Mouse (Mus musculus) MN1 (cell line): ENCODE measurements at regions not wholly inside any gene's neighbourhood (a gene's known extent, or its start where the extent isn't known, plus 50 kb on each side); places are given as distances from the start of the nearest gene placed in this dataset.

Source experiments
- DNase-seq: peaks from one replicate; pipeline ENCODE4 v3.0.0-alpha.2; 2016; ENCODE audit warnings: low spot score

DNA sequence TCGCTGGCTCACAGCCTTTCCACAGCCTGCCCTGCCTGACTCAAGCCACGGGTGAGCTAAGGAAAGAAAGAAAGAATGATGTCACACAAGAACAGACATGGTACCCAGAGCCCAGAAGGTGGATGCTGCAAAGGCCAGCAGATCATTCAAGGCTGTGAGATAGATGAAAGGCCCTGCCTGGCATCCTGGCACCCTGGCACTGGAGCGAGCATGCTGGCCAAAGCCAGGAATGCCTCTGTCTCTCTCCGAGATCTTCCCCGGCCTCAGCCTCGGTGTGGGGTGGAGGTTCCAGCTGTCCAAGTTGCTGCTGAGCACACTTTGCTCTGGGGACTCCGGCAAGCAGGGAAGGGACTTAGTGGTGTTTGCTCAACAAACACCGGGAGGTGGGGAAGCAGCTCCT, 116.4 kb upstream of the Lhx5 start:
- DNase-seq, result no peak

DNA sequence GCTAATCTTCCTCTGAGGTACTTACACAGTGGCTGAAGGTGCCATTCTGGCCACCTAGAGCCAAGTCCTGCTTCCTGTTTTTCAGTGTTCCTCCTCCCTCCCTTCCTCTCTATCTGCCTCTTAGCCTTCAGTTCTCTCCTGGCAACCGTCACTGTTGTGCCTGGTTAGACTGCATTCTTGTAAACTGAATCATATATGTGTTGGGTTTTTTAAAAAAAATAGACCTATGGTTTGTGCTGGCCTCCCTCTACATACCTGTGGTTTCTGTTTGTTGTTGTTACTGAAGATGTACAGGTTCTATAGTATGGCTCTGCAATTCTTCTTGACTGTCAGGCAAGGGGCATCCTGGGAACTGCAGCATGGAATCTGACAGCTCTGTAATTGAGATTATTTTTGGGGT, 112.5 kb upstream of the Lhx5 start:
- no peak for DNase-seq

- DNase-seq, result no peak
Observed at GRCm38 (mm10) chr5:120322031-120322731, 109.3 kb upstream of the Lhx5 start.

DNA sequence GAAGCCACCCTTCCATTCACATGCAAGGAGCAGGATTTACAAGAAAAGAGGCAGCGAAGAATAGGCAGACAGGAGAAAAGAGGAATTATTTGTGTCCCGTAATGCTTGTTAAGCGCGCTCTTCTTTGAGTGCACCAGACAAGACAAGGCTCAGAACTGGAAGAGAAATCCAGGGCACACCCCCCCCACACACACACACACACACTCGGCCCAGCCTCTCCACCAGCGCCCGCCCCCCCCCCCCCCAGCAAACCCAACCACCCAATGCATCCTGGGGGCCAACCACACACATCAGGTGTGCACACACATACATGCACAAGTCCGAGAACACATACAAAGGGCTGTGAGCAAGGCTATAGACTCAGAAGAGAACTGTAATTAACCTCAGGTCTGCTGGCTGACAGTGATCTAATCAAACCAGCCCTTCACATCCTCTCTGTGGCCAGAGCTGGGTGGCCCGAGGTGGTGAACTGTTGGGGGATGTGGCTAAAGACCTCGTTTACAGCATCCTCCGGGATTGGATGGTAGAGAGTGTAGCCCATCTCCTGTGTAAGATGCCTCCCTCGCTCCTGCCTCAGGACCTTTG, 108.7 kb upstream of the Lhx5 start:
- no peak for DNase-seq

GRCm38 (mm10) chr5:120324111-120324510, 107.4 kb upstream of the Lhx5 start:
- DNase-seq, result no peak

GRCm38 (mm10) chr5:120325386-120325910, 106.1 kb upstream of the Lhx5 start:
- no peak for DNase-seq

DNA sequence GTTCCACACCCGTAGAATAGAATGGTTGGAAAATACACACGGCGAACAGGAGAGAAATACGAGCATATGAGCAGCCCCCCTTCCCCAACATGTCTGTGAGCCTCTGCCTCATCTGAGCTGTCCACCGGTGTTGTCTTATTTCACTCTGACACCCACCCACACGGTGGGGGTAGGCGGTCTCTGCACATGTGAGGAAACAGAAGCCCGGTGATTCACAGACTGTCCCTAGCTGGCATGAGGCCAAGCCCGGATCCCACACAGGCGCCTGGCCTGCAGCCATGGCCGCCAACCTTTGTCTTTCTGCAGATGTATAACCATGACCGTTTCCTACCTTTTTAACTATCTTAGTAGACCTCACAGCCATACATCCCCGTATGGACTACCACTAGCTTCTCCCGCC, 99.5 kb upstream of the Lhx5 start:
- DNase-seq, result peak; percentile 84

GRCm38 (mm10) chr5:120339162-120339561, 92.3 kb upstream of the Lhx5 start:
- DNase-seq, result no peak

- DNase-seq, result no peak
Observed at GRCm38 (mm10) chr5:120340696-120341231, 90.7 kb upstream of the Lhx5 start.

DNA sequence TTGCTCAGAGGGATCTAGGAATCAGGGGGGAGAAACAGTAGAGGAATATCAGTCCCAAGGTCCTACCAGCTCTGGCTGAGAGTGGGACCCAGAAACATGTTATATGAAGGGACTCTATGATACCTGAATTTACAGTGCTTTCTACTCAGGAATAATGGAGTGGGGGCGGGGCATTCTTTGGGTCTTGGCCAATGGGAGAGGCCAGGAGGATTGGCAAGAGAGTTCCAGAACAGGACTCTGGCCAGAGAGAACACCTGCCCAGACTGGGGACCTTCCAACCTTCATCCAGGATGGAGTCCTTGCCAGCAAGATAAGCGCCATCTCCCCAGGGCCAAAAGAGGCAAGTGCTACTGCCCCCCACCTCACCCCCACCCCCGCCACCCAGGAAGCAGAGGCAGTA, 81.0 kb upstream of the Lhx5 start:
- no peak for DNase-seq

- no peak for DNase-seq
Observed at GRCm38 (mm10) chr5:120351827-120352226, 79.7 kb upstream of the Lhx5 start.

- DNase-seq, result no peak
Observed at GRCm38 (mm10) chr5:120353657-120354056, 77.8 kb upstream of the Lhx5 start.

DNA sequence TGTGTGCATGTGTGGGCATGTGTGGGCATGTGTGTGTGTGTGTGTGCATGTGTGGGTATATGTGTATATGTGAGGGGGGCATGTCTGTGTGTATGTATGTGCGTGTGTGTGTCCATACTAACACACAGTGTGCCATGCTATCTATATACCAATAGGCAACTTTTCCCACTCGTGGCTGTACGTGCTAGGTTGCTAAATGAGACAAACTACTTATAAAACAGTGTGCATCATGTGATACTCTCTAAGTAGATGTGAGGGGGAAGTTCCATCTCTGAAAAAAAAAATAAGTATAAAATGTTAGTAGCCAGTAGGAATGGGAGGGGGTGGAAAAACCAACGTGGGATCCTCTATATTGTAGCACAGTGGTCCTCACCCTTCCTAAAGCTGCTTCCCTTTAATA, 74.5 kb upstream of the Lhx5 start:
- no peak for DNase-seq

GRCm38 (mm10) chr5:120358084-120358690, 73.3 kb upstream of the Lhx5 start:
- DNase-seq, result no peak

DNA sequence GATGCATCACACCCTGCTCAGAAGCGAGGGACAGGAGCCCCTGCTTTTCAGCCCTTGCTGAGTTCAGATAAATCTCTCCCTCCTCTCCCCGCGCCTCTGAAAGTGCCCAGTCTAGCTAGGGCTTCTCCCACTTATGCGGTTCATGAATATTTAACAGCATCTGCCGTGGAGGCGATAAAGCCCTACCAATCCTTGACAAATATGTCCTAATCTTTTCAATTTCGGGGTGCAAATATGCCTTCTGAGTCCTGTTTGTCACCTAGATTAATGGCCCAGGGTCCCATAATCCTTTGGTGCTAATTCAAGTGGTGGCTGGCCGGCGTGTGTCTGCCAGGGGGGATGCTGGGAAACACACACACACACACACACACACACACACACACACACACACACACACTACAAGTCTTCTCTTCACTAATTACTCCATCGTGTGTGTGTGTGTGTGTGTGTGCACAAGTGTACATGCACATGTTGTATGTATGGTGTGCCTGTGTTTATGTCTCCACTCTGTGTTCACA, 65.5 kb upstream of the Lhx5 start:
- DNase-seq, result no peak

DNA sequence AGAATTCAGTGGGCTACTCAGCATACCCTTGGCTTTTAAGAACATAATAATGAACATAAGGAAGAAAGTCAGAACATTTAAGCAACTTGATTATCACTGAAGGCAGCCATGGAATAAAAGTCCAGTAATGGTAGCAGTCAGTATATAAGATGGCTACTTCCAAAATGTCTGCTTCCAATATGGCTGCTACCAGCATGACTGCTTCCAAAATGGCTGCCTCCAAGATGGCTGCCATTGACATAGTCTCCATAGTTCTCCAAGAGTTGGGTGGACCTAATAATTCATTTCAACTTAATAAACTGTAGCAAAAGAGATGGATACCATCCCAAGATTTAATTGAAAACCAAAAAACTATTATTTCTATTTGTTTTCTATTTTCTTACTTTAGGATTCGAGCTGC, 62.7 kb upstream of the Lhx5 start:
- no peak for DNase-seq

- no peak for DNase-seq
Observed at GRCm38 (mm10) chr5:120371176-120371819, 60.2 kb upstream of the Lhx5 start.

GRCm38 (mm10) chr5:120373426-120373825, 58.1 kb upstream of the Lhx5 start:
- no peak for DNase-seq
